Mouse (Mus musculus) brown adipose tissue, adult 24 weeks (tissue): ENCODE measurements around the gene Casc3. TPM values are rescaled to one million over a fixed set of nuclear protein-coding genes. Genes with fewer than 3 reads are reported as not detected.

ENCODE experiments used
- H3K27ac ChIP-seq: fragments of 200-500 bp; replicated peaks from 2 replicates; pipeline ENCODE4 v1.5.1; 2012; ENCODE audit warnings: low read depth, mild to moderate bottlenecking, low read length
- H3K4me1 ChIP-seq: fragments of 200-500 bp; 2 replicates; pipeline ENCODE4 v1.6.1; 2012; ENCODE audit warnings: low read length, mixed read lengths; ENCODE audit not compliant: control insufficient read depth, insufficient read depth, insufficient read length
- H3K4me3 ChIP-seq: fragments of 200-500 bp; 2 replicates; pipeline ENCODE4 v1.5.1; 2012; ENCODE audit warnings: low read depth, mild to moderate bottlenecking, low read length, moderate library complexity; ENCODE audit not compliant: insufficient read depth
- polyA plus RNA-seq: library from polyadenylated mRNA; stranded (reverse); fragments of >200 nt; gene quantifications from 2 replicates; pipeline ENCODE4 v1.2.4, GENCODE M21; 2012; ENCODE audit not compliant: missing spikeins, insufficient read depth, insufficient read length

Casc3 gene
- polyA plus RNA-seq, 1 experiment, result 9.2 TPM

GRCm38 (mm10) chr11:98769007-98769954 is 35.4 kb upstream of the Casc3 start:
- Histone ChIP-seq H3K4me1 (peaks cover 33% of the 10 kb centered on the region), H3K27ac (peak overlapping the region; percentile 10; the same call in 1 of the 2 replicates), H3K4me3 (no peak overlapping the region)

- Histone ChIP-seq H3K4me3 (peak overlapping the region; percentile 6; the same call in 1 of the 2 replicates), H3K4me1 (peaks cover 25% of the 10 kb centered on the region), H3K27ac (0 out of 2 replicates have a peak overlapping the region, but pooled peaks have one; percentile 4)
These were observed 34.4 kb upstream of the Casc3 start for GRCm38 (mm10) chr11:98770096-98770975.

- Histone ChIP-seq H3K27ac (peak overlapping the region; percentile 13; the same call in 1 of the 2 replicates), H3K4me1 (peaks cover 28% of the 10 kb centered on the region), H3K4me3 (peak overlapping the region; percentile 64)
These were observed 33.6 kb upstream of the Casc3 start for GRCm38 (mm10) chr11:98771131-98771530.

GRCm38 (mm10) chr11:98771844-98772525 is 32.7 kb upstream of the Casc3 start:
- Histone ChIP-seq H3K4me3 (peak overlapping the region; percentile 64), H3K4me1 (peaks cover 28% of the 10 kb centered on the region)

GRCm38 (mm10) chr11:98772667-98773171 is 32.0 kb upstream of the Casc3 start:
- H3K4me1 ChIP-seq, result peaks cover 28% of the 10 kb centered on the region

More at GRCm38 (mm10) chr11:98771844-98772525, 32.7 kb upstream of the Casc3 start:
- peak overlapping the region; percentile 99 for H3K27ac ChIP-seq

GRCm38 (mm10) chr11:98773635-98774295 is 30.9 kb upstream of the Casc3 start:
- Histone ChIP-seq H3K4me1 (peaks cover 28% of the 10 kb centered on the region), H3K4me3 (peak overlapping the region; percentile 89), H3K27ac (peak overlapping the region; percentile 99)

More at GRCm38 (mm10) chr11:98772667-98773171, 32.0 kb upstream of the Casc3 start:
- peak overlapping the region; percentile 99 for H3K27ac ChIP-seq
- H3K4me3 ChIP-seq, result peak overlapping the region; percentile 64

- H3K4me3 ChIP-seq, result peak within 1 kb of the TSS; percentile 89
- peaks cover 22% of the 10 kb centered on the region for H3K4me1 ChIP-seq
- peak within 1 kb of the TSS; percentile 99 for H3K27ac ChIP-seq
These were observed 29.9 kb upstream of the Casc3 start, which contains the start of gene Nr1d1 for GRCm38 (mm10) chr11:98774582-98775347. TSS of gene Nr1d1 (minus strand) at chr11:98775333.

- peaks cover 15% of the 10 kb centered on the region for H3K4me1 ChIP-seq
- peak overlapping the region; percentile 56 for H3K4me3 ChIP-seq
- peak overlapping the region; percentile 98 for H3K27ac ChIP-seq
These were observed 29.2 kb upstream of the Casc3 start for GRCm38 (mm10) chr11:98775348-98776051.

GRCm38 (mm10) chr11:98776052-98776764 is 28.5 kb upstream of the Casc3 start:
- Histone ChIP-seq H3K27ac (peak overlapping the region; percentile 98), H3K4me1 (peaks cover 11% of the 10 kb centered on the region), H3K4me3 (peak overlapping the region; percentile 56)

- H3K4me1 ChIP-seq, result peaks cover 10% of the 10 kb centered on the region
- H3K4me3 ChIP-seq, result peak overlapping the region; percentile 56
- H3K27ac ChIP-seq, result peak overlapping the region; percentile 98
These were observed 27.7 kb upstream of the Casc3 start for GRCm38 (mm10) chr11:98776843-98777590.

- no peak overlapping the region for H3K4me3 ChIP-seq
- H3K4me1 ChIP-seq, result peaks cover 14% of the 10 kb centered on the region
- peak overlapping the region; percentile 94 for H3K27ac ChIP-seq
These were observed 26.8 kb upstream of the Casc3 start for GRCm38 (mm10) chr11:98777888-98778287.
